20 mouse cellular contexts compared by ENCODE assay signal in the genomic region with DNA sequence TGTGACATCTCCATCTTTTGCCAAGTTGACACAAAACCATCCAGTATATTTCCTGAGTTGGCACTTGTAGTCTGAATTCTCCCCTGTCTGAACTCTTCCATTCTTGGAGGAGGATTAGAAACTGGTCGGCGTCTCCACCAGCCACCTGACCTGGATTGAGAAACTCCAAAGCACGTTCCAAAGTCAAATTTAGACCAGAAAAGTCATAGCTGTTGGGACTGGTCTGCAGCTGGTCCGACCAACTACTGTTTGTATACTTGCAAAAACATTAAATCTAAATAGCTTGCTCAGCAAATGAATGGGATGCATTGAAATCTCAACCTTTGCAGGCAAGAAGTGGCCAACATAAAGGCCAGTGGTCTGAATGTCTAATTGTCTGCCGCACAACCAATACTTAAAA.
"Had no signal": no experiment of that assay in that cellular context is flagged by ENCODE, and none has a peak within 500 bp of the region (broad histone marks: within the 10 kb centered on the region; RNA-seq: fewer than 3 reads in every experiment).

No protein-coding gene starts in this region.

- ATAC-seq: intestine, embryonic 16.5 days; liver, postnatal 0 days had no signal

- H3K36me3 ChIP-seq: limb, embryonic 12.5 days; limb, embryonic 15.5 days; stomach, embryonic 15.5 days had no signal

- H3K27ac ChIP-seq: layer of hippocampus, adult 2 months; limb, embryonic 12.5 days; limb, embryonic 15.5 days; liver, embryonic 14.5 days; stomach, embryonic 15.5 days had no signal

- H3K27me3 ChIP-seq: limb, embryonic 12.5 days; limb, embryonic 15.5 days; stomach, embryonic 15.5 days had no signal

- DNase-seq: kidney, adult 18-20 months; kidney, adult 9 months; kidney, postnatal 14 days; layer of hippocampus, adult 9-11 months; layer of hippocampus, postnatal 36 days; left cerebral cortex, postnatal 4 days; liver, postnatal 0 days; midbrain, embryonic 14.5 days; right cerebral cortex, adult 18-20 months; right cerebral cortex, postnatal 14 days; right cerebral cortex, postnatal 4 days; thymus, postnatal 25 days had no signal

- H3K9me3 ChIP-seq: limb, embryonic 12.5 days; limb, embryonic 15.5 days; stomach, embryonic 15.5 days had no signal

- H3K4me1 ChIP-seq: limb, embryonic 12.5 days; limb, embryonic 15.5 days; stomach, embryonic 15.5 days had no signal

- H3K4me3 ChIP-seq: layer of hippocampus, adult 2 months; limb, embryonic 12.5 days; limb, embryonic 15.5 days; stomach, embryonic 15.5 days had no signal

- H3K4me2 ChIP-seq: limb, embryonic 12.5 days; limb, embryonic 15.5 days; liver, embryonic 11.5 days; midbrain, embryonic 11.5 days; stomach, embryonic 15.5 days had no signal

- H3K9ac ChIP-seq: limb, embryonic 12.5 days; limb, embryonic 15.5 days; liver, embryonic 14.5 days; liver, postnatal 0 days; stomach, embryonic 15.5 days had no signal
